Mouse (Mus musculus) left cerebral cortex, postnatal 25 days (tissue): Measurements from ENCODE around the gene Eif4g3. TPM values are rescaled to one million over a fixed set of nuclear protein-coding genes. Genes with fewer than 3 reads are reported as not detected.
"Not testable (repeated sequence)": the region's sequence is repeated elsewhere in the genome, so short reads cannot be mapped to it uniquely, and the experiment has no call there.

Source experiments
- DNase-seq, 2 experiments: peaks; one replicate each; pipeline ENCODE4 v3.0.0; 2022; ENCODE audit warnings: low spot score in 2 of 2, mixed read lengths in 1 of 2
- intact Hi-C: fragments of 180-260 bp; cut with DNase I; formaldehyde crosslinking; loops from one replicate; pipeline ENCODE4 v1.15.1; 2025
- total RNA-seq, 2 experiments: library from RNA; stranded (reverse); gene quantifications; 2 replicates each; pipeline ENCODE4 v1.2.3; 2021

The Eif4g3 gene
- total RNA-seq, result 100 to 1,000 TPM; 164 to 178 TPM

- intact Hi-C loops, result loop anchor here (10.0 kb wide), 1 partner anchor 112 kb away; no protein-coding TSS in a partner anchor
- no peak for DNase-seq
These were observed at the start of gene Eif4g3 for GRCm38 (mm10) chr4:137992890-137993289. TSS of gene Eif4g3 (plus strand) at chr4:137993022.

GRCm38 (mm10) chr4:137943540-137943939 is 49.3 kb upstream of the Eif4g3 start:
- DNase-seq, result no peak
- intact Hi-C loops, result loop anchor here (5.0 kb wide), 1 partner anchor 211 kb away; no protein-coding TSS in a partner anchor

- intact Hi-C loops, result no loop called here
- no peak for DNase-seq
These were observed 47.4 kb upstream of the Eif4g3 start for GRCm38 (mm10) chr4:137945376-137945775.

- intact Hi-C loops, result no loop called here
- no peak for DNase-seq
These were observed 46.4 kb upstream of the Eif4g3 start for GRCm38 (mm10) chr4:137946419-137946818.

- peak; percentile 68 to 81 for DNase-seq
- intact Hi-C loops, result loop anchor here (10.0 kb wide), 1 partner anchor 278 kb away; no protein-coding TSS in a partner anchor
These were observed 40.0 kb upstream of the Eif4g3 start for GRCm38 (mm10) chr4:137952840-137953239.

- intact Hi-C loops, result loop anchor here (10.0 kb wide), 1 partner anchor 279 kb away; no protein-coding TSS in a partner anchor
These were observed 38.6 kb upstream of the Eif4g3 start for GRCm38 (mm10) chr4:137954184-137954583.

GRCm38 (mm10) chr4:137954926-137955396 is 37.9 kb upstream of the Eif4g3 start:
- peak in 1 of 2 experiments; percentile 80 for DNase-seq
- intact Hi-C loops, result loop anchor here (10.0 kb wide), 1 partner anchor 280 kb away; no protein-coding TSS in a partner anchor

More at GRCm38 (mm10) chr4:137954184-137954583, 38.6 kb upstream of the Eif4g3 start:
- peak in 1 of 2 experiments; percentile 57 for DNase-seq

- intact Hi-C loops, result loop anchor here (10.0 kb wide), 1 partner anchor 281 kb away; no protein-coding TSS in a partner anchor
- no peak for DNase-seq
These were observed 36.6 kb upstream of the Eif4g3 start for GRCm38 (mm10) chr4:137956260-137956659.

- DNase-seq, result peak; percentile 50 to 87
- intact Hi-C loops, result loop anchor here (10.0 kb wide), 3 partner anchors 145 to 355 kb away; no protein-coding TSS in a partner anchor
These were observed 32.7 kb upstream of the Eif4g3 start for GRCm38 (mm10) chr4:137959889-137960665.

- intact Hi-C loops, result loop anchor here (10.0 kb wide), 2 partner anchors 144 to 354 kb away; no protein-coding TSS in a partner anchor
These were observed 32.1 kb upstream of the Eif4g3 start for GRCm38 (mm10) chr4:137960757-137961156.

GRCm38 (mm10) chr4:137962643-137963350 is 30.0 kb upstream of the Eif4g3 start:
- DNase-seq, result no peak
- intact Hi-C loops, result loop anchor here (10.0 kb wide), 2 partner anchors 142 to 352 kb away; no protein-coding TSS in a partner anchor

More at GRCm38 (mm10) chr4:137960757-137961156, 32.1 kb upstream of the Eif4g3 start:
- DNase-seq, result peak in 1 of 2 experiments; percentile 48

- intact Hi-C loops, result loop anchor here (10.0 kb wide), 2 partner anchors 141 to 351 kb away; no protein-coding TSS in a partner anchor
- no peak for DNase-seq
These were observed 29.4 kb upstream of the Eif4g3 start for GRCm38 (mm10) chr4:137963431-137963830.

- intact Hi-C loops, result loop anchor here (10.0 kb wide), 2 partner anchors 141 to 351 kb away; no protein-coding TSS in a partner anchor
- peak; percentile 82 to 93 for DNase-seq
These were observed 28.8 kb upstream of the Eif4g3 start for GRCm38 (mm10) chr4:137963881-137964584.

- no peak for DNase-seq
- intact Hi-C loops, result loop anchor here (10.0 kb wide), 2 partner anchors 140 to 350 kb away; no protein-coding TSS in a partner anchor
These were observed 28.3 kb upstream of the Eif4g3 start for GRCm38 (mm10) chr4:137964585-137964930.

GRCm38 (mm10) chr4:137968203-137968602 is 24.6 kb upstream of the Eif4g3 start:
- intact Hi-C loops, result loop anchor here (10.0 kb wide), 2 partner anchors 137 to 347 kb away; no protein-coding TSS in a partner anchor
- peak; percentile 78 to 86 for DNase-seq

GRCm38 (mm10) chr4:137970623-137971199 is 22.1 kb upstream of the Eif4g3 start:
- DNase-seq, intact Hi-C loops: not testable (repeated sequence)

GRCm38 (mm10) chr4:137974856-137975432 is 17.9 kb upstream of the Eif4g3 start:
- intact Hi-C loops, DNase-seq: not testable (repeated sequence)

- DNase-seq, intact Hi-C loops: not testable (repeated sequence)
These were observed 13.7 kb upstream of the Eif4g3 start for GRCm38 (mm10) chr4:137979066-137979644.
